Mouse (Mus musculus): ENCODE data around the gene Slc25a39. TPM values are rescaled to one million over a fixed set of nuclear protein-coding genes. Genes with fewer than 3 reads are reported as not detected.

Gene Slc25a39
- polyA plus RNA-seq, 1 experiment = 403 TPM

GRCm38 (mm10) chr11:102441434-102441833 is 33.7 kb upstream of the Slc25a39 start:
- 77% methylated on average over 3 of the region's 3 CpGs for WGBS
- peaks cover 1% of the 10 kb centered on the region; the same call in 1 of the 2 replicates for H3K36me3 ChIP-seq (ENCODE audit: control insufficient read depth, insufficient read depth, low read length)
- TF ChIP-seq CTCF (IDR thresholded peaks at IDR 0.05; ENCODE audit: extremely low read depth, insufficient read length, insufficient replicate concordance, low read depth, low read length) (no peak), POLR2A (IDR thresholded peaks at IDR 0.05; ENCODE audit: low read depth, low read length) (no peak)
- peaks cover 17% of the 10 kb centered on the region for H3K4me1 ChIP-seq (ENCODE audit: control insufficient read depth, insufficient read depth, insufficient read length, low read length)
- H3K4me3 ChIP-seq (ENCODE audit: low read depth, low read length) = no peak overlapping the region
- peaks cover 19% of the 10 kb centered on the region for H3K27me3 ChIP-seq (ENCODE audit: control insufficient read depth, insufficient read depth, low read length)
- no peak overlapping the region for H3K27ac ChIP-seq (ENCODE audit: insufficient read depth, low read depth, low read length)

- WGBS = 92% methylated on average over 8 of the region's 8 CpGs
- peaks cover 14% of the 10 kb centered on the region; the same call in 1 of the 2 replicates for H3K27me3 ChIP-seq (ENCODE audit: control insufficient read depth, insufficient read depth, low read length)
- H3K4me1 ChIP-seq (ENCODE audit: control insufficient read depth, insufficient read depth, insufficient read length, low read length) = peaks cover 10% of the 10 kb centered on the region
Observed at GRCm38 (mm10) chr11:102440255-102440654, 32.5 kb upstream of the Slc25a39 start.

GRCm38 (mm10) chr11:102439093-102440082 is 31.6 kb upstream of the Slc25a39 start:
- 89% methylated on average over 14 of the region's 14 CpGs for WGBS
- H3K27ac ChIP-seq (ENCODE audit: insufficient read depth, low read depth, low read length) = no peak overlapping the region
- peaks cover 8% of the 10 kb centered on the region; the same call in 1 of the 2 replicates for H3K27me3 ChIP-seq (ENCODE audit: control insufficient read depth, insufficient read depth, low read length)
- peaks cover 10% of the 10 kb centered on the region for H3K4me1 ChIP-seq (ENCODE audit: control insufficient read depth, insufficient read depth, insufficient read length, low read length)
- TF ChIP-seq POLR2A (IDR thresholded peaks at IDR 0.05; ENCODE audit: low read depth, low read length) (no peak), CTCF (IDR thresholded peaks at IDR 0.05; ENCODE audit: extremely low read depth, insufficient read length, insufficient replicate concordance, low read depth, low read length) (no peak)
- H3K4me3 ChIP-seq (ENCODE audit: low read depth, low read length) = no peak overlapping the region
- H3K36me3 ChIP-seq (ENCODE audit: control insufficient read depth, insufficient read depth, low read length) = peaks cover 19% of the 10 kb centered on the region

More at GRCm38 (mm10) chr11:102440255-102440654, 32.5 kb upstream of the Slc25a39 start:
- TF ChIP-seq CTCF (IDR thresholded peaks at IDR 0.05; ENCODE audit: extremely low read depth, insufficient read length, insufficient replicate concordance, low read depth, low read length) = no peak
- TF ChIP-seq POLR2A (IDR thresholded peaks at IDR 0.05; ENCODE audit: low read depth, low read length) = no peak
- H3K36me3 ChIP-seq (ENCODE audit: control insufficient read depth, insufficient read depth, low read length) = peaks cover 11% of the 10 kb centered on the region
- H3K27ac ChIP-seq (ENCODE audit: insufficient read depth, low read depth, low read length) = no peak overlapping the region
- H3K4me3 ChIP-seq (ENCODE audit: low read depth, low read length) = no peak overlapping the region

- WGBS = 18% methylated on average over 77 of the region's 77 CpGs
Observed at GRCm38 (mm10) chr11:102438212-102439092, 30.7 kb upstream of the Slc25a39 start.

GRCm38 (mm10) chr11:102437120-102438061 is 29.6 kb upstream of the Slc25a39 start:
- Histone ChIP-seq H3K36me3 (ENCODE audit: control insufficient read depth, insufficient read depth, low read length) (peaks cover 19% of the 10 kb centered on the region), H3K4me3 (ENCODE audit: low read depth, low read length) (peak overlapping the region; percentile 59), H3K4me1 (ENCODE audit: control insufficient read depth, insufficient read depth, insufficient read length, low read length) (peaks cover 14% of the 10 kb centered on the region), H3K27me3 (ENCODE audit: control insufficient read depth, insufficient read depth, low read length) (peaks cover 8% of the 10 kb centered on the region; the same call in 1 of the 2 replicates), H3K27ac (ENCODE audit: insufficient read depth, low read depth, low read length) (no peak overlapping the region)
- WGBS = 20% methylated on average over 87 of the region's 87 CpGs
- TF ChIP-seq POLR2A (IDR thresholded peaks at IDR 0.05; ENCODE audit: low read depth, low read length) = no peak
- no peak for TF ChIP-seq CTCF (IDR thresholded peaks at IDR 0.05; ENCODE audit: extremely low read depth, insufficient read length, insufficient replicate concordance, low read depth, low read length)

More at GRCm38 (mm10) chr11:102438212-102439092, 30.7 kb upstream of the Slc25a39 start:
- peaks cover 8% of the 10 kb centered on the region; the same call in 1 of the 2 replicates for H3K27me3 ChIP-seq (ENCODE audit: control insufficient read depth, insufficient read depth, low read length)
- H3K27ac ChIP-seq (ENCODE audit: insufficient read depth, low read depth, low read length) = no peak overlapping the region
- H3K4me3 ChIP-seq (ENCODE audit: low read depth, low read length) = peak overlapping the region; percentile 59
- peaks cover 19% of the 10 kb centered on the region for H3K36me3 ChIP-seq (ENCODE audit: control insufficient read depth, insufficient read depth, low read length)
- peaks cover 10% of the 10 kb centered on the region for H3K4me1 ChIP-seq (ENCODE audit: control insufficient read depth, insufficient read depth, insufficient read length, low read length)
- no peak for TF ChIP-seq POLR2A (IDR thresholded peaks at IDR 0.05; ENCODE audit: low read depth, low read length)
- TF ChIP-seq CTCF (IDR thresholded peaks at IDR 0.05; ENCODE audit: extremely low read depth, insufficient read length, insufficient replicate concordance, low read depth, low read length) = peak; percentile 66; the same call in 1 of the 2 replicates

- 57% methylated on average over 10 of the region's 10 CpGs for WGBS
- no peak overlapping the region for H3K27ac ChIP-seq (ENCODE audit: insufficient read depth, low read depth, low read length)
- TF ChIP-seq CTCF (IDR thresholded peaks at IDR 0.05; ENCODE audit: extremely low read depth, insufficient read length, insufficient replicate concordance, low read depth, low read length) (no peak), POLR2A (IDR thresholded peaks at IDR 0.05; ENCODE audit: low read depth, low read length) (no peak)
- no peak overlapping the region for H3K4me3 ChIP-seq (ENCODE audit: low read depth, low read length)
- peaks cover 14% of the 10 kb centered on the region for H3K4me1 ChIP-seq (ENCODE audit: control insufficient read depth, insufficient read depth, insufficient read length, low read length)
- H3K36me3 ChIP-seq (ENCODE audit: control insufficient read depth, insufficient read depth, low read length) = peaks cover 19% of the 10 kb centered on the region
- H3K27me3 ChIP-seq (ENCODE audit: control insufficient read depth, insufficient read depth, low read length) = peaks cover 8% of the 10 kb centered on the region; the same call in 1 of the 2 replicates
Observed at GRCm38 (mm10) chr11:102436471-102436790, 28.7 kb upstream of the Slc25a39 start.
